Mouse (Mus musculus) spleen, adult 2 months (tissue): ENCODE data around the gene Trim72.

Experiments
- CTCF ChIP-seq: fragments of 200-500 bp; IDR thresholded peaks from 2 replicates; pipeline ENCODE4 v1.5.1; 2011; ENCODE audit warnings: mild to moderate bottlenecking, inconsistent platforms; ENCODE audit not compliant: insufficient read depth, insufficient read length, insufficient replicate concordance; ENCODE audit errors: extremely low read depth
- POLR2A ChIP-seq: fragments of 200-500 bp; IDR thresholded peaks from 2 replicates; pipeline ENCODE4 v1.6.1; 2011; ENCODE audit warnings: low read depth, low read length, inconsistent platforms

DNA sequence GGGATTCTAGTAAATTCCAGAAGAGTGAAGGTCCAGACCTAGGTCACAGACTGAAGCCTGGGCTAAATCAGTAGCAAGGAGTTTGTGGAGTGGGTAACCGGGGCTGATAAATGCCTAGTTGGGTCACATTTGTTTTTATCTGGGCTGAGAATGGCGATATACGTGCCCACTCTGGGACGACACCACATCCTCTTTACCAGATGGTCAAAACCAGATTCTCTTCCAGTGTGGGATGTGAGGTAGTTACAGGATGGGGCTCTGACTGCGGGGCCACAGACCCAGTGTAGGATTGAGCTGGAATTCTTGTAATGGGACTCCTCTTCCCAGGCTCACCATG is 369 bp downstream of the Trim72 start:
- TF ChIP-seq CTCF (no peak), POLR2A (no peak)
